Mouse (Mus musculus) midbrain, embryonic 11.5 days (tissue): ENCODE data around the gene Scube2. TPM values are rescaled to one million over a fixed set of nuclear protein-coding genes. Genes with fewer than 3 reads are reported as not detected.

Source experiments
- ATAC-seq: fragments of 200-750 bp; cut with Nextera tagmentation; 2 replicates; pipeline ENCODE4 v1.8.0; 2017; ENCODE audit warnings: moderate TSS enrichment, moderate library complexity; ENCODE audit not compliant: low FRiP score
- DNase-seq: peaks from one replicate; pipeline ENCODE4 v3.0.0; 2015; ENCODE audit warnings: low spot score; ENCODE audit errors: missing footprints
- H3K27ac ChIP-seq: fragments of 300-500 bp; sonication (generic); 2 replicates; pipeline ENCODE4 v1.5.1; 2014; ENCODE audit warnings: low read depth, low read length
- H3K27me3 ChIP-seq: fragments of 300-500 bp; sonication (generic); 2 replicates; pipeline ENCODE4 v1.6.1; 2014; ENCODE audit warnings: mild to moderate bottlenecking, low read length, moderate library complexity, mixed read lengths; ENCODE audit not compliant: control insufficient read depth, insufficient read depth
- H3K36me3 ChIP-seq: fragments of 300-500 bp; sonication (generic); 2 replicates; pipeline ENCODE4 v1.6.1; 2014; ENCODE audit warnings: mild to moderate bottlenecking, low read length, moderate library complexity, mixed read lengths; ENCODE audit not compliant: control insufficient read depth, insufficient read depth
- H3K4me1 ChIP-seq: fragments of 300-500 bp; sonication (generic); 2 replicates; pipeline ENCODE4 v1.6.1; 2014; ENCODE audit warnings: low read length; ENCODE audit not compliant: control insufficient read depth, insufficient read depth
- H3K4me2 ChIP-seq: fragments of 300-500 bp; sonication (generic); 2 replicates; pipeline ENCODE4 v1.6.1; 2014; ENCODE audit warnings: mild to moderate bottlenecking, moderate library complexity
- H3K4me3 ChIP-seq: fragments of 300-500 bp; sonication (generic); 2 replicates; pipeline ENCODE4 v1.5.1; 2014; ENCODE audit warnings: low read depth, low read length
- H3K9ac ChIP-seq: fragments of 300-500 bp; sonication (generic); 2 replicates; pipeline ENCODE4 v1.6.1; 2014; ENCODE audit warnings: low read length
- H3K9me3 ChIP-seq: fragments of 300-500 bp; sonication (generic); 2 replicates; pipeline ENCODE4 v1.6.1; 2016; ENCODE audit warnings: low read length; ENCODE audit not compliant: control insufficient read depth
- whole genome bisulfite sequencing: fragments of 180-500 bp; shearing (Covaris S2); extraction: QIAGEN DNeasy Blood & Tissue Kit; methylation state at CpG from one replicate; pipeline ENCODE4 v1.1.7; 2014; 5-methylcytosine and 5-hydroxymethylcytosine counted together
- polyA plus RNA-seq: library from polyadenylated mRNA; unstranded; fragments of >200 nt; fragmentation: Nextera tagmentation; extraction: Ambion mirVana; gene quantifications from 2 replicates; pipeline ENCODE4 v1.2.1, GENCODE M21; 2014

Gene Scube2
- polyA plus RNA-seq, 1 experiment from 2014 or later: 4.2 TPM

- no peak for ATAC-seq
- no peaks in the 10 kb centered on the region for H3K4me1 ChIP-seq
- H3K9me3 ChIP-seq: no peaks in the 10 kb centered on the region
- peaks cover 3% of the 10 kb centered on the region; the same call in 1 of the 2 replicates for H3K36me3 ChIP-seq
- WGBS: 96% methylated on average over 2 of the region's 2 CpGs
- H3K4me2 ChIP-seq: no peak overlapping the region
- no peak overlapping the region for H3K27ac ChIP-seq
- no peaks in the 10 kb centered on the region for H3K27me3 ChIP-seq
- no peak for DNase-seq
- H3K4me3 ChIP-seq: no peak overlapping the region
- H3K9ac ChIP-seq: no peak overlapping the region
Observed at GRCm38 (mm10) chr7:109882574-109882973, 17.1 kb upstream of the Scube2 start.

GRCm38 (mm10) chr7:109881561-109882099 is 16.2 kb upstream of the Scube2 start:
- 48% methylated on average over 2 of the region's 2 CpGs for WGBS
- no peak overlapping the region for H3K9ac ChIP-seq

GRCm38 (mm10) chr7:109879158-109879557 is 13.7 kb upstream of the Scube2 start:
- H3K27me3 ChIP-seq: no peaks in the 10 kb centered on the region
- no peaks in the 10 kb centered on the region for H3K36me3 ChIP-seq
- no peak overlapping the region for H3K9ac ChIP-seq
- H3K4me3 ChIP-seq: no peak overlapping the region
- WGBS: 70% methylated on average over 12 of the region's 12 CpGs
- ATAC-seq: no peak
- H3K4me2 ChIP-seq: no peak overlapping the region
- no peaks in the 10 kb centered on the region for H3K4me1 ChIP-seq
- no peaks in the 10 kb centered on the region for H3K9me3 ChIP-seq
- no peak for DNase-seq
- H3K27ac ChIP-seq: no peak overlapping the region

More at GRCm38 (mm10) chr7:109881561-109882099, 16.2 kb upstream of the Scube2 start:
- H3K4me1 ChIP-seq: no peaks in the 10 kb centered on the region
- peaks cover under 1% of the 10 kb centered on the region; the same call in 1 of the 2 replicates for H3K36me3 ChIP-seq
- no peak overlapping the region for H3K4me3 ChIP-seq
- no peaks in the 10 kb centered on the region for H3K9me3 ChIP-seq
- H3K27ac ChIP-seq: no peak overlapping the region
- no peak overlapping the region for H3K4me2 ChIP-seq
- no peaks in the 10 kb centered on the region for H3K27me3 ChIP-seq
- ATAC-seq (no peak), DNase-seq (no peak)

- no peak for DNase-seq
- Histone ChIP-seq H3K27ac (no peak overlapping the region), H3K9me3 (no peaks in the 10 kb centered on the region), H3K4me1 (no peaks in the 10 kb centered on the region), H3K4me3 (no peak overlapping the region), H3K27me3 (no peaks in the 10 kb centered on the region), H3K36me3 (no peaks in the 10 kb centered on the region), H3K9ac (no peak overlapping the region), H3K4me2 (no peak overlapping the region)
- ATAC-seq: no peak
- 79% methylated on average over 8 of the region's 8 CpGs for WGBS
Observed at GRCm38 (mm10) chr7:109876085-109876484, 10.6 kb upstream of the Scube2 start.

- Histone ChIP-seq H3K4me1 (no peaks in the 10 kb centered on the region), H3K4me3 (no peak overlapping the region), H3K27ac (no peak overlapping the region), H3K9me3 (no peaks in the 10 kb centered on the region), H3K36me3 (no peaks in the 10 kb centered on the region), H3K9ac (no peak overlapping the region), H3K27me3 (no peaks in the 10 kb centered on the region), H3K4me2 (no peak overlapping the region)
- DNase-seq (no peak), ATAC-seq (no peak)
- WGBS: 70% methylated on average over 3 of the region's 3 CpGs
Observed at GRCm38 (mm10) chr7:109875598-109875997, 10.1 kb upstream of the Scube2 start.

- no peak overlapping the region for H3K4me3 ChIP-seq
- no peaks in the 10 kb centered on the region for H3K9me3 ChIP-seq
- H3K9ac ChIP-seq: no peak overlapping the region
- H3K27me3 ChIP-seq: no peaks in the 10 kb centered on the region
- no peak overlapping the region for H3K27ac ChIP-seq
- no peak for ATAC-seq
- H3K4me1 ChIP-seq: no peaks in the 10 kb centered on the region
- no peak overlapping the region for H3K4me2 ChIP-seq
- DNase-seq: no peak
- H3K36me3 ChIP-seq: no peaks in the 10 kb centered on the region
Observed at GRCm38 (mm10) chr7:109875033-109875432, 9.6 kb upstream of the Scube2 start.

- no peak for ATAC-seq
- H3K4me1 ChIP-seq: no peaks in the 10 kb centered on the region
- H3K9me3 ChIP-seq: no peaks in the 10 kb centered on the region
- no peak overlapping the region for H3K4me3 ChIP-seq
- no peaks in the 10 kb centered on the region for H3K27me3 ChIP-seq
- no peak overlapping the region for H3K9ac ChIP-seq
- no peak for DNase-seq
- 67% methylated on average over 5 of the region's 5 CpGs for WGBS
- no peak overlapping the region for H3K27ac ChIP-seq
- no peak overlapping the region for H3K4me2 ChIP-seq
- no peaks in the 10 kb centered on the region for H3K36me3 ChIP-seq
Observed at GRCm38 (mm10) chr7:109873170-109873569, 7.7 kb upstream of the Scube2 start.

GRCm38 (mm10) chr7:109871232-109871631 is 5.8 kb upstream of the Scube2 start:
- H3K36me3 ChIP-seq: no peaks in the 10 kb centered on the region
- H3K27ac ChIP-seq: no peak overlapping the region
- ATAC-seq: no peak
- no peaks in the 10 kb centered on the region for H3K9me3 ChIP-seq
- no peak overlapping the region for H3K4me2 ChIP-seq
- no peak overlapping the region for H3K4me3 ChIP-seq
- H3K27me3 ChIP-seq: peaks cover 3% of the 10 kb centered on the region; the same call in 1 of the 2 replicates
- H3K4me1 ChIP-seq: peaks cover 8% of the 10 kb centered on the region
- 88% methylated on average over 5 of the region's 5 CpGs for WGBS
- DNase-seq: no peak
- H3K9ac ChIP-seq: no peak overlapping the region

GRCm38 (mm10) chr7:109868498-109868897 is 3.0 kb upstream of the Scube2 start:
- Histone ChIP-seq H3K4me3 (no peak overlapping the region), H3K9me3 (no peaks in the 10 kb centered on the region), H3K27me3 (peaks cover 16% of the 10 kb centered on the region), H3K4me1 (peaks cover 18% of the 10 kb centered on the region), H3K27ac (no peak overlapping the region), H3K36me3 (no peaks in the 10 kb centered on the region), H3K4me2 (no peak overlapping the region), H3K9ac (no peak overlapping the region)
- WGBS: 18% methylated on average over 3 of the region's 3 CpGs
- peak; percentile 8; the same call in 1 of the 2 replicates for ATAC-seq
- DNase-seq: no peak
